Mouse (Mus musculus) left cerebral cortex, postnatal 14 days (tissue): ENCODE results near the gene Prg2. TPM values are rescaled to one million over a fixed set of nuclear protein-coding genes. Genes with fewer than 3 reads are reported as not detected.

Experiments used
- DNase-seq, 2 experiments: peaks; one replicate each; pipeline ENCODE4 v3.0.0; 2021 to 2022; ENCODE audit warnings: low spot score in 2 of 2, mixed read lengths in 1 of 2
- intact Hi-C: fragments of 180-260 bp; cut with DNase I; formaldehyde crosslinking; loops from one replicate; pipeline ENCODE4 v1.15.1; 2025
- long read RNA-seq, 2 experiments: library from polyadenylated mRNA; stranded (forward); transcript quantifications; one replicate each; pipeline ENCODE4 v2.0.0; 2021
- total RNA-seq, 2 experiments: library from RNA; stranded (reverse); gene quantifications; 2 replicates each; pipeline ENCODE4 v1.2.3; 2021

Prg2 gene
- not detected for total RNA-seq
- long read RNA-seq, experiment 1: 0 reads
- long read RNA-seq, experiment 2: 0 reads

- no peak for DNase-seq
- intact Hi-C loops: no loop called here
These were observed at the start of gene Prg2 for GRCm38 (mm10) chr2:84980188-84980587. TSS of gene Prg2 (plus strand) at chr2:84980461.

GRCm38 (mm10) chr2:84933992-84934648, 46.1 kb upstream of the Prg2 start:
- DNase-seq: no peak
- intact Hi-C loops: no loop called here

- DNase-seq: no peak
- intact Hi-C loops: no loop called here
These were observed 45.6 kb upstream of the Prg2 start for GRCm38 (mm10) chr2:84934649-84935007.

- intact Hi-C loops: no loop called here
- DNase-seq: no peak
These were observed 45.2 kb upstream of the Prg2 start for GRCm38 (mm10) chr2:84935065-84935464.

- intact Hi-C loops: no loop called here
These were observed 43.5 kb upstream of the Prg2 start, which contains the start of gene Slc43a3 for GRCm38 (mm10) chr2:84936474-84937429. TSS of gene Slc43a3 (plus strand) at chr2:84936579.

GRCm38 (mm10) chr2:84937491-84938150, 42.6 kb upstream of the Prg2 start:
- intact Hi-C loops: no loop called here
- DNase-seq: no peak

More at GRCm38 (mm10) chr2:84936474-84937429, 43.5 kb upstream of the Prg2 start, which contains the start of gene Slc43a3:
- DNase-seq: no peak

- no peak for DNase-seq
- intact Hi-C loops: no loop called here
These were observed 41.9 kb upstream of the Prg2 start for GRCm38 (mm10) chr2:84938249-84938946.

GRCm38 (mm10) chr2:84939306-84939705, 41.0 kb upstream of the Prg2 start:
- intact Hi-C loops: no loop called here
- DNase-seq: no peak

- DNase-seq: no peak
- intact Hi-C loops: no loop called here
These were observed 40.5 kb upstream of the Prg2 start for GRCm38 (mm10) chr2:84939711-84940110.

- intact Hi-C loops: no loop called here
- no peak for DNase-seq
These were observed 38.9 kb upstream of the Prg2 start for GRCm38 (mm10) chr2:84941332-84941731.

- no peak for DNase-seq
These were observed 38.5 kb upstream of the Prg2 start for GRCm38 (mm10) chr2:84941795-84942194.

GRCm38 (mm10) chr2:84947154-84947771, 33.0 kb upstream of the Prg2 start:
- intact Hi-C loops: no loop called here
- DNase-seq: no peak

More at GRCm38 (mm10) chr2:84941795-84942194, 38.5 kb upstream of the Prg2 start:
- intact Hi-C loops: no loop called here

- intact Hi-C loops: no loop called here
- DNase-seq: no peak
These were observed 32.0 kb upstream of the Prg2 start for GRCm38 (mm10) chr2:84948252-84948651.

GRCm38 (mm10) chr2:84948721-84949120, 31.5 kb upstream of the Prg2 start:
- peak in 1 of 2 experiments; percentile 23 for DNase-seq
- intact Hi-C loops: no loop called here

- DNase-seq: peak in 1 of 2 experiments; percentile 39
- intact Hi-C loops: no loop called here
These were observed 29.2 kb upstream of the Prg2 start for GRCm38 (mm10) chr2:84951027-84951426.

- no peak for DNase-seq
- intact Hi-C loops: no loop called here
These were observed 28.0 kb upstream of the Prg2 start for GRCm38 (mm10) chr2:84952251-84952650.

- DNase-seq: no peak
- intact Hi-C loops: no loop called here
These were observed 27.6 kb upstream of the Prg2 start for GRCm38 (mm10) chr2:84952693-84953092.

- no peak for DNase-seq
- intact Hi-C loops: loop anchor here (5.0 kb wide), 1 partner anchor 52 kb away; no protein-coding TSS in a partner anchor
These were observed 24.8 kb upstream of the Prg2 start for GRCm38 (mm10) chr2:84955435-84955834.

- intact Hi-C loops: loop anchor here (5.0 kb wide), 1 partner anchor 51 kb away; no protein-coding TSS in a partner anchor
These were observed 24.0 kb upstream of the Prg2 start for GRCm38 (mm10) chr2:84956274-84956673.

More at GRCm38 (mm10) chr2:84956274-84956673, 24.0 kb upstream of the Prg2 start:
- peak; percentile 30 to 43 for DNase-seq
